Mouse (Mus musculus) heart, adult 18-20 months (tissue): ENCODE measurements at regions not wholly inside any gene's neighbourhood (a gene's known extent, or its start where the extent isn't known, plus 50 kb on each side); places are given as distances from the start of the nearest gene placed in this dataset.

Experiments used
- DNase-seq, 2 experiments: peaks; one replicate each; pipeline ENCODE4 v3.0.0; 2021 to 2022; ENCODE audit warnings: mixed read lengths in 1 of 2
- microRNA-seq, 2 experiments: library from miRNA; unstranded; fragments of <30 nt; microRNA quantifications; one replicate each; pipeline ENCODE4 v1.2.0; 2022

- DNase-seq, result no peak
Observed at GRCm38 (mm10) chr11:28655169-28655846, 71.2 kb upstream of the Ccdc85a start.

GRCm38 (mm10) chr11:28649446-28649845 lies 65.3 kb upstream of the Ccdc85a start:
- no peak for DNase-seq

- no peak for DNase-seq
Observed at GRCm38 (mm10) chr11:28648916-28649315, 64.8 kb upstream of the Ccdc85a start.

- DNase-seq, result no peak
Observed at GRCm38 (mm10) chr11:28639081-28639480, 55.0 kb upstream of the Ccdc85a start.

GRCm38 (mm10) chr11:28636752-28637151 lies 52.6 kb upstream of the Ccdc85a start:
- no peak for DNase-seq

Small RNAs in the stretch of these regions (microRNA-seq; reads per million reads assigned to microRNA genes)
- 0.38 to 0.54 reads per million in 2 experiments for gene Mir216a
- gene Mir216b, result 0 reads per million in 2 experiments
- 0 reads per million in 2 experiments for gene Mir216c
- 0.76 to 4.1 reads per million in 2 experiments for gene Mir217
